Mouse (Mus musculus) heart, postnatal 0 days (tissue): ENCODE results near the gene Top3b. TPM values are rescaled to one million over a fixed set of nuclear protein-coding genes. Genes with fewer than 3 reads are reported as not detected.

Source experiments
- ATAC-seq: fragments of 200-750 bp; cut with Nextera tagmentation; 2 replicates; pipeline ENCODE4 v1.8.0; 2017; ENCODE audit warnings: low read depth, moderate number of reproducible peaks, moderate library complexity; ENCODE audit not compliant: insufficient read depth
- DNase-seq: peaks from one replicate; pipeline ENCODE4 v3.0.0-alpha.2; 2016; ENCODE audit warnings: low spot score
- H3K27ac ChIP-seq: fragments of 300-500 bp; sonication (generic); 2 replicates; pipeline ENCODE4 v1.5.1; 2014; ENCODE audit warnings: low read depth, mild to moderate bottlenecking
- H3K27me3 ChIP-seq: fragments of 300-500 bp; sonication (generic); 2 replicates; pipeline ENCODE4 v1.6.1; 2014; ENCODE audit warnings: low read length, mixed read lengths; ENCODE audit not compliant: control insufficient read depth, insufficient read depth
- H3K36me3 ChIP-seq: fragments of 300-500 bp; sonication (generic); replicated peaks from 2 replicates; pipeline ENCODE4 v1.6.1; 2014; ENCODE audit warnings: low read length, mixed read lengths; ENCODE audit not compliant: control insufficient read depth, insufficient read depth
- H3K4me1 ChIP-seq: fragments of 300-500 bp; sonication (generic); 2 replicates; pipeline ENCODE4 v1.6.1; 2014; ENCODE audit warnings: antibody characterized with exemption; ENCODE audit not compliant: control insufficient read depth, insufficient read depth
- H3K4me2 ChIP-seq: fragments of 300-500 bp; sonication (generic); 2 replicates; pipeline ENCODE4 v1.6.1; 2014; ENCODE audit warnings: low read depth, mild to moderate bottlenecking, low read length, moderate library complexity
- H3K4me3 ChIP-seq: fragments of 300-500 bp; sonication (generic); 2 replicates; pipeline ENCODE4 v1.5.1; 2014; ENCODE audit warnings: low read depth, low read length
- H3K9ac ChIP-seq: fragments of 300-500 bp; sonication (generic); replicated peaks from 2 replicates; pipeline ENCODE4 v1.6.1; 2014; ENCODE audit warnings: low read depth, low read length, mixed read lengths
- H3K9me3 ChIP-seq: fragments of 300-500 bp; sonication (generic); replicated peaks from 2 replicates; pipeline ENCODE4 v1.6.1; 2016; ENCODE audit warnings: low read length; ENCODE audit not compliant: control insufficient read depth
- CTCF ChIP-seq: IDR thresholded peaks from 2 replicates; pipeline ENCODE4 v1.5.1; 2016; ENCODE audit warnings: antibody characterized with exemption, control low read depth, low read depth
- EP300 ChIP-seq: IDR thresholded peaks from 2 replicates; pipeline ENCODE4 v1.6.1; 2016; ENCODE audit warnings: antibody characterized with exemption, low read depth
- WGBS: fragments of 180-500 bp; shearing (Covaris S2); extraction: QIAGEN DNeasy Blood & Tissue Kit; methylation state at CpG from one replicate; pipeline ENCODE4 v1.1.7; 2014; 5-methylcytosine and 5-hydroxymethylcytosine counted together
- polyA plus RNA-seq: library from polyadenylated mRNA; unstranded; fragments of >200 nt; fragmentation: Nextera tagmentation; extraction: Ambion mirVana; gene quantifications from 2 replicates; pipeline ENCODE4 v1.2.1, GENCODE M21; 2015
- total RNA-seq: library from RNA; depleted of rRNA; stranded (reverse); fragments of >200 nt; gene quantifications from 2 replicates; pipeline ENCODE4 v1.2.3, GENCODE M21; 2014; ENCODE audit warnings: low replicate concordance; rRNA removed

Gene Top3b
- total RNA-seq (63.8 and 68.9 TPM in 2 replicates), polyA plus RNA-seq (31.1 and 34.0 TPM in 2 replicates)

DNA sequence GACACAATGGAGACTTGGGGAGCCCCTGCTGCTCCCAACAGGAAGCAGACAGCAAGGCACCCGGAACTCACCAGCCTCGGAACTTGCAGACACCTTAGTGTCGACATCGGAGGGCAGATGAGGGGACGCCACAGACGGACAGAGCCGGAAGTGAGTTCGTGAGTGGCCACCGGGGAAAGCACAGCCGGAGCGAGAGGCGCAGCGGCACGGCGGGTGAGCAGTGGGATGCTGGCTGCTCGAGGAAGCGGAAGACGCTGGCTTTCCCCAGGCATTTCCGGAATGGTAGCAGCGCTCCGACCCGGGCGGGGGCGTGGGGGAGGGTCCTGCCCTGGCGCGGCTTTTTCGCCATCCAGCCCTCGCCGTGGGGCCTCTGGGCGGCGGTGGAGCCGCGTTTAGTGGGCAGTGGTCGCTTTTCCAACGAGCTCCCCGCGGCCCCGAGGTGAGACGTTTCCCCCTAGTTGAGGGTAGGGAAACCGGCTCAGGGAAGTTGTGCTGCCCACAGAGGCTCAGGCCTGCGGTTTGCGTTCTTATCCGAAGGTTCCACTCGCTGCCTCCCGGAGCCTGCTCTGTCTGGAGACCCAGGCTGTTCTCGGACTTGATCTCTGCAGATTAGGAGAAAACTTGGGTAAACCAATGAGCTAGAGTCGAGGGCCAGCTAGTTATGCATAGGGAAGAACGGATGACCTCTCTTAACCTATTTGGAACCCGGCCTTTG is at the start of gene Top3b, which contains the start of gene Vpreb1:
Gene Top3b (plus strand): TSS at position 120 of the 715 bp plus-strand sequence.
Gene Vpreb1 (minus strand): TSS at position 227 of the 715 bp plus-strand sequence.
- DNase-seq, result peak; percentile 93
- WGBS, result 0% methylated on average over 49 of the region's 49 CpGs

GRCm38 (mm10) chr16:16825476-16825875 is 45.1 kb upstream of the Top3b start:
- 38% methylated on average over 5 of the region's 5 CpGs for WGBS
- Histone ChIP-seq H3K9ac (no peak overlapping the region), H3K27ac (no peak overlapping the region), H3K36me3 (no peaks in the 10 kb centered on the region), H3K4me1 (peaks cover 7% of the 10 kb centered on the region), H3K27me3 (no peaks in the 10 kb centered on the region), H3K9me3 (no peaks in the 10 kb centered on the region), H3K4me2 (no peak overlapping the region), H3K4me3 (no peak overlapping the region)
- TF ChIP-seq EP300, result no peak
- no peak for ATAC-seq
- DNase-seq, result no peak

More for the DNA sequence above, at the start of gene Top3b, which contains the start of gene Vpreb1:
- H3K4me3 ChIP-seq, result peak within 1 kb of the TSS; percentile 75
- no peaks in the 10 kb centered on the region for H3K9me3 ChIP-seq
- H3K36me3 ChIP-seq, result peaks cover 7% of the 10 kb centered on the region; the same call in 1 of the 2 replicates
- ATAC-seq, result peak; percentile 97
- peak; percentile 57; the same call in 1 of the 2 replicates for TF ChIP-seq EP300
- TF ChIP-seq CTCF, result peak; percentile 30; the same call in 1 of the 2 replicates
- H3K27ac ChIP-seq, result peak within 1 kb of the TSS; percentile 96
- no peaks in the 10 kb centered on the region for H3K27me3 ChIP-seq
- peaks cover 18% of the 10 kb centered on the region; the same call in 1 of the 2 replicates for H3K4me1 ChIP-seq
- H3K9ac ChIP-seq, result peak within 1 kb of the TSS; percentile 85
- peak within 1 kb of the TSS; percentile 65 for H3K4me2 ChIP-seq

GRCm38 (mm10) chr16:16826223-16826622 is 44.3 kb upstream of the Top3b start:
- no peak overlapping the region for H3K4me3 ChIP-seq
- H3K9ac ChIP-seq, result no peak overlapping the region
- DNase-seq, result no peak
- no peaks in the 10 kb centered on the region for H3K36me3 ChIP-seq
- no peak for TF ChIP-seq CTCF
- no peak overlapping the region for H3K4me2 ChIP-seq
- no peak overlapping the region for H3K27ac ChIP-seq
- no peaks in the 10 kb centered on the region for H3K9me3 ChIP-seq
- no peak for ATAC-seq
- H3K27me3 ChIP-seq, result no peaks in the 10 kb centered on the region
- peaks cover 7% of the 10 kb centered on the region for H3K4me1 ChIP-seq
- WGBS, result 90% methylated on average over 2 of the region's 2 CpGs

DNA sequence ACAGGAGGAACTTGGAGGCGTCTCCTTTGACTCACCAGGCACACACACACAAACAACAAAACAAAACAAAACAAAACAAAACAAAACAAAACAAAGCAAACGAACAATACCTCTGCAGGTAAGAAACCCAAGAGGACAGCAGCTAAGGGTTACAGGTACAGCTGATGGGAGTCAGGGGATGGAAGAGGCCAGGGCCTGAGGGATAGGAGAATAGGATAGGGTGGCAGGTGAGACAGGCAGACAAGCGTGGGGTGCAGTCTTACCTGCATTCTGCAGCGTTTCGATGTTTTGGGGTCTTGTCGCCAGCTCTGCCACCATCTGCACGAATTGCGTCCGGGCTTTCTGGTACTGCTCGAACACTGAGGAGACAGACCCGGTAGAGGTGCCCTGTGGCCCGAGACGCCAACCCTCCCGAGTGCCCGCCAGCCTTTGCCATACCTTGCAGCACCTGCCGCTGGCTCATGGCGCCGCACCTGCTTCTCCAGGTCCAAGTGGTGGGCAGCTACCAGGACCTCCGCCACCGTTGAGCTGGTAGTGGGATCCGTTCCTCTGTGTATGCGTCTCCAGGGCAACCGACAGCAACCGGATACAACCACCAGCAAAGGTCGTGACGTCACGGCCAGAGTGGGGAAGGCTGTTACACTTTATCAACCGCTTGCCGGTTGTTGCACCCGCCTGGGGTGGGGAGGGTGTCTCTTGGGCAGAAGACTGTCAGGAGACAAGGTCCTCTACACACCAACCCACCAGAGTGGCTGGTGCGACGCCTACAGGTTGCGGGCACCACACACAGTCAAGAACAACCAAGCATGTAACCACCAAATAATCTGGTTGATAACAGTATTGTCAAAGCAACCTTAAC is 41.5 kb upstream of the Top3b start, which contains the start of gene Spag6l:
Gene Spag6l (minus strand): TSS at position 700 of the 859 bp plus-strand sequence.
- Histone ChIP-seq H3K36me3 (no peaks in the 10 kb centered on the region), H3K27ac (no peak within 1 kb of the TSS), H3K9ac (0 out of 2 replicates have a peak within 1 kb of the TSS, but pooled peaks have one; percentile 30), H3K9me3 (no peaks in the 10 kb centered on the region), H3K27me3 (no peaks in the 10 kb centered on the region), H3K4me1 (peaks cover 7% of the 10 kb centered on the region), H3K4me3 (peak within 1 kb of the TSS; percentile 52), H3K4me2 (peak within 1 kb of the TSS; percentile 87)
- DNase-seq (peak; percentile 31), ATAC-seq (peak; percentile 73)
- WGBS, result 5% methylated on average over 33 of the region's 33 CpGs
- TF ChIP-seq EP300 (no peak), CTCF (peak; percentile 30; the same call in 1 of the 2 replicates)

GRCm38 (mm10) chr16:16829671-16830070 is 40.9 kb upstream of the Top3b start:
- WGBS, result 81% methylated on average over 3 of the region's 3 CpGs
- H3K9ac ChIP-seq, result no peak overlapping the region
- DNase-seq (no peak), ATAC-seq (no peak)
- peaks cover 7% of the 10 kb centered on the region for H3K4me1 ChIP-seq
- no peaks in the 10 kb centered on the region for H3K9me3 ChIP-seq
- no peaks in the 10 kb centered on the region for H3K36me3 ChIP-seq
- TF ChIP-seq EP300 (no peak), CTCF (no peak)
- no peak overlapping the region for H3K27ac ChIP-seq
- peak overlapping the region; percentile 52; the same call in 1 of the 2 replicates for H3K4me3 ChIP-seq
- H3K27me3 ChIP-seq, result no peaks in the 10 kb centered on the region
- no peak overlapping the region; the same call in 1 of the 2 replicates for H3K4me2 ChIP-seq
